Mouse (Mus musculus) heart, adult 11 months (tissue): ENCODE results near the gene Focad.
A peak's percentile ranks its signal among the peaks of the same experiment; 100 is the strongest.

ENCODE experiments used
- DNase-seq: peaks from one replicate; pipeline ENCODE4 v3.0.0; 2022

Gene Focad

DNA sequence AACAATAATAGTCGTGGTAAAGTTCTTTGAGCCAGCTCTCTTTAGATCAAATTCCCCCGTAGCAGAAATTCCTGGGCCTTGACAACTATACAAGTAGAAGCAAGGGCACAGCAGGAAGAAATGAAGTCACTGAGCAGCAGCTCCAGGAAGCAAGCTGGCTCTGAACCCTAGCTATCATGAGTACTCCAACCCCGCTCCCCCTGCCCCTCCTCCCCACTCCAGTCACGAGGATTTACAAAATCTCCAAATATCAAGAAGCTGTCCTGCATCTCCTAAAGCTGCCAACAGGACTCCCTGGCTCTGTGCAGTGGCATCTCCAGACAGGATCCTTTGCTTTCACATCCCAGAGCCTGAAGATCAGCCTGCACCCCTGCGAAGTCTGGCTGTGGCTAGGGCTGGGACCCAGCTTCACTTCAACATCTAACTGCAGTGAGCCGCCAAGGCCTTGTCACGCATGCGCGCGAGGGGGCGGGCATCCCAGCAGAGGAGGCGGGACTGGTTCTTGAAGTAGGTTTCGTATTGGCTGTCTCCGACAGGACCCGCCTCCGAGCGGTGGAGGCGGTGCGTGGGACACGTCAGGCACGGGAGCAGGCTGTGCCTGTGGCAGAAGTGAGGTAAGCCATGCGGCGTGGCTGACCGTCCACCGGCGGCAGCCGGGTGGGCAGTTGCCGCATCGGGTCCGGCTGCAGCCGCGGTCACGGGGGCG is at the start of gene Focad:
Gene Focad, plus strand, starts transcription at position 568 of the 706 bp plus-strand sequence.
- peak; percentile 100 for DNase-seq

DNA sequence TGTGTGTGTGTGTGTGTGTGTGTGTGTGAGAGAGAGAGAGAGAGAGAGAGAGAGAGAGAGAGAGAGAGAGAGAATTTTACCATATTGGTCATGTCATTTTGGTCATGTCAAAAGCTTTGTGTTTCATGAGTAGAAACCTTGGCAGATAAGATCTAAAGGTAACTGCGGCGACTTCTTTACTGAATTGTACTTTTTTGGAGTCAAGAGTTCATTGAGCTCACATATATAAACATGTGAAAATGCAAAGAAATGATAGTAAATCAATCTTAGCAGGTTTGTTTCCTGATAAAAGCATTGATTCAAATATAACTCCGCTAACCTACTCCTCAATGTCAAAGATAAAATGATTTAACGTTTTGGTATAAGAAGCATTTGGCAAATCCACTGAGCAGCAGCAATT is 49.3 kb upstream of the Focad start:
- DNase-seq: no peak

DNA sequence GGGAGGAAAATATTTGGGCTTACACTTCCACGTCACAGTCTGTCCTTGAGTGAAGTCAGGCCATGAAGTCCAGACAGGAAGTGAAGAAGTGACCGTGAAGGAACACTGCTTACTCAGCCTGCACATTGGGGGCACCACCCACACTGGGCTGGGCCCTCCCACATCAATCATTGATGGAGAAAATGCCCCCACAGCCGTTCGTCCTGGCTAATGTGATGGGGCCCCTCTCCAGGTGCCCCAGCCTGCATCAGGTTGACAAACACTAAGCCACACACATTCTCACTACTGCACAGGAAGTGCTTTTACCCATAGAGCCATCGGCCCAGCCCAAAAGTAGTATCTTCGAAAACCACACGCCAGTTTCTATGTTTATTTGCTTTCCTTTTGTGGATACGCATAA is 48.1 kb upstream of the Focad start:
- peak; percentile 44 for DNase-seq

DNA sequence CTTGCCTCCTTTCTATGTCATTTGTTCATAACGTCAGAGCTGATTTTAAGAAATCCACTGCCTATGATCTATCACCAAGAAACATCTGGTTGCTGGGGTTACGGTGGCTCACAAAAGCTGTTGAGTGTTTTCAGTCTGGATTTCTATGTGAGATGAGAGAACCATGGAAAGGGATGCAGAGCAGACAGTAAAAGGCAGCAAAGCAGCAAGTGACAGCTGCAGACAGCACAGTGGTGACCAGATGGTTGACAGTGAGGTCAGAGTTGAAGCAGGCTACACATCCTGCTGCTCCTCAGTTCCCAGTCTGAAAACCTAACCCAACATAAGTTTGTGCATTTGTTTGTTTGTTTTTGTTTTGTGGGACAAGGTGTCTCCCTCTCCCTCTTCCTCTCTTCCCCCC is 19.0 kb upstream of the Focad start:
- peak; percentile 50 for DNase-seq

DNA sequence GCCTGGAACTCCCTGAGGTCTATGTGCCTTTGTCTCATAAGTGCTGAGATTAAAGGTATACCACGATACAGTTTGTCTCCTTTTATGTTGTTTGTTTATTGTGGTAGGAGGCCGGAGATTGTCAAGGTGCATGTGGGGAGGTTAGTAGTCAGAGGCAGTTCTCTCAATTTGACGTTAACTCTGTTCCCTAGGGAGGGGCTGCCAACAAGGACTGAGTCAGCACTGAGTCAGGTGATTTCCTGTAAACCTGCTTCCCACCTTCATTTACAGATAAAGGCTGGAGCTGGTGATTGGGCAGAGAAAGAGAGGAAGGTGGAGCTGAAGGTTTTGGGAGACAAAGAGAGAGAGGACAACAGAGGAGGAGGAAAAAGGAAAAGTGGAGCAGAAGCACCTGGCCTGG is 15.4 kb upstream of the Focad start:
- DNase-seq: peak; percentile 13

DNA sequence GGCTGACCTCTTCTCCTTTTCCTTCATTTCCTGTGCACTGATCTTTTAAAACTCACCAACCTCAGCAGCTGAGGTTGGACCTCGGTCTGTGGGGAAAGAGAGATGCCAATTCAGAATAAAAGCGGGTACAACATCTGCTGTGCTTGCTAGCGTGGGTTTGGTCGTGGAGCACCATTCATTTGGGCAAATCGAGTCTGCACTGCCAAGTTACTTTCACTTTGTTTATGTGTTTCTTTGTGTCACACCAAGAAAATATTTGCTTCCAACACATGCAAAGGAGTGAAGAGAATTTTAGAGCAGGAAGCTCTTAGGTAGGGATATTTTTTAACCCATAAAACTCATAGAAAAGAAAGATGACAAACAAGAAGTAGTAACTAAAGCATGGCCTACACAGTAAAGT is 13.0 kb upstream of the Focad start:
- peak; percentile 7 for DNase-seq

DNA sequence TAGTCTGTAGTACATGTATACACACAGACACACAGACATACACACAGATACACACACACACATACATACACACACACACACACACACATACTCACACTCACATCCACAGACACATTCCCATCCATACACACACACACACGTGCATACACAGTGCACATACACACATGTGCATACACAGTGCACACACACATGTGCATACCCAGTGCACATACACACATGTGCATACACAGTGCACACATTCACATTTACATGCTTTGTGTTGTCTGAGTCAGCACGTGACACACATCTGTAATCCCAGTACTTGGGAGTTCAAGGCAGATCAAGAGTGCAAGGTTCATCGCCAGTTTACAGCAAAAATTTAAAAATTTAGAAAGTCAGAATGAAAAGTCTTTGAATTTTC is 12.5 kb upstream of the Focad start:
- DNase-seq: peak; percentile 30

DNA sequence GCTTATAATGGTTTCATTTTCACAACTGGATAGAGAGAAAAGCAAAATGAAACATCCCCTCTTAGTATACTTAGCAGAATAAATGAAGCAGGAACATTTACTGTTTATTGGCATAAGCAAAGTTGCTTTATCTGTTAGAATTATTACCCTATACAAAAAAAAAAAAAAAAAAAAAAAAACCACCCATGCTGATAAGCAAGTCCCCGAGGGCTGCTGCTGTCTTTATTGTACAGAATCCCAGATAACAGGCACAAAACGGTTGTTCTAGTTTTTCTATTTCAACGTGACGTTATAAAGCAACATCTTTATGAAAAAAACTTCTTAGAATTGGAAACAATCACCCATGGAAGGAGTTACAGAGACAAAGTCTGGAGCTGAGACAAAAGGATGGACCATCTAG is 12.0 kb upstream of the Focad start:
- DNase-seq: peak; percentile 5

DNA sequence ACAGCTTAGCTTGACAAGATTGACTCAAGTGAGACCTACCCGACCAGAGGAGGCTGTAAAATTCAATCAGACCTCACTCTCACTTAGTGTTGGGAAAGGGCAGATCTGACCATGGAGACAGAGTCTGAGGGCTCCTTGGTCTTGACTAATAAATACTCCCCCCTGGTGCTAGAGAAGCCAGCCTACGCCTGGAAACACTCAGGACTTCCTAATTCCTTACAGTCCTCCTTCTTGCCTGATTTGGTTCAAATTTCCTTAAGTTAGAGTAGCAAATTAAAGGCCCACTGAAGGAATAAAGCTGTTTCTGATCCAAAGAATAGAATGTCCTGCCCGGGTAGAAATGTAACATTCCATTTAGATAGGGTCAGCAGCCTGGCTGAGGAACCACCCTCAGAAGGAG is 10.6 kb upstream of the Focad start:
- DNase-seq: no peak

DNA sequence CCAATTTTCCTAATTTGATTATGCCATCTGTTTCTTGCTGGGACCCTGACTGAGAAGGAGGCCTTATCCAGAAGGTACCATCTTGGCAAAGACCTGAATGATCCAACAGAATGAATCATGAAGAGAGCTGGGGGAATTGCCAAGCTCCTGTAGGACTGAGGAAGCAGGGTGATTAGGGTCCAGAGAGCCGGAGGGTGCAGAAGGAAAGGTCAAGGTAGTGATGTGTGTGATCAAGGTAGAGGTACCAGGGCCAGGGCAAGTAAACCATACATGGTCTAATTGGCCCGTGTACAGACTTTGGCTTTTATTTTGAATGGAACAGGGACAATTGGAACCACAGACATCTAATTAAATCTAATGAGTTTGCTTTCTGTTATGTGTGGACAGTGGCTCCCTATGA is 4.1 kb upstream of the Focad start:
- no peak for DNase-seq

DNA sequence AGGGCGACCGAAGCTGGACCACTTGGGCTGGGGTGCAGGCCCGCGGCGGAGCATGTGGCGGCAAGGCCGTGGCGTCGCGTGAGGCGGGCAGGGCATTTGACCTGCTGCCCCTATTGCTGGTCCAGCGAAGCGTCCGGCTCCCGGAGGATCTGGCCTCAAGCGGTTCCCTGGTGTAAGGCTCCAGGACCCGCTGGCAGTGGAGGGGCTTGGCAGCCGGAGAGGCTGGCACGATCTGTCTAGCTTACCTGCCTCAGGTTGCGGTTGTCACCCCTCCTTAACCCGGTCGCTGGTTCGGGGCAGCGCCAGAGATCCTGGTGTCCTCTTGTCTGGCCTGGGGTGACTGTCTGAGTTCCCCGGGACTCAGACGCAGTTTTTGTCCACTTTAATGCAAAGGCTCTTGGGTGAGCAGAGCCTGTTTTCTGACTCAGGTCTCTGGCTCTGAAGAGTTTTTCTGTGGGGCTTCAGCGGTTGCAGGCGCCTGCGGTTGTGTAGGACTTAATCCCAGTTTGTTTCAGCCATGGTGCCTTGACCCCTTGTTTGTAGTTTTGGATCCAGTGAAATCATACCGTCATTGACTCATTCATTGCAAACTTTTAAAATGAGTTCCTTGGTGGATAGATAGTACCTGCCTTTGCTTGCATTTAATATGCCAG is 465 bp downstream of the Focad start:
- DNase-seq: no peak

DNA sequence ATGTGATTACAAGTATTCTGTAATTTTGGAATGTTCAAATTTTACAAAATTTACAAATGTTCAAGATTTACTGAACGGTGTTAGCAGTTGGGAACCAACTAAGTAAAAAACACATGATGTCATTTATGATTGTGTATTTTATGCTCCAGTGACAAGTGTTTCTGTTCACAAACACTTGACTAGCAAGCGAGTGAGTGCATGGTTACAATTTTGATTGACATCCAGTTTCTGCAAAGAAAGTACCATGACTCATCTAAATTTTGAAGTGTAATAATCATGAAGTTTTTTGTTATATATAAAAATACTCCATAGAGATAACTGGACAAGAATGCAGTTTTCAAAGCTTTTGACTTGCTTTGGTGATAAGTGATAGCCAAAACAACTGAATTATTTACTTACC is 1.3 kb downstream of the Focad start:
- no peak for DNase-seq

DNA sequence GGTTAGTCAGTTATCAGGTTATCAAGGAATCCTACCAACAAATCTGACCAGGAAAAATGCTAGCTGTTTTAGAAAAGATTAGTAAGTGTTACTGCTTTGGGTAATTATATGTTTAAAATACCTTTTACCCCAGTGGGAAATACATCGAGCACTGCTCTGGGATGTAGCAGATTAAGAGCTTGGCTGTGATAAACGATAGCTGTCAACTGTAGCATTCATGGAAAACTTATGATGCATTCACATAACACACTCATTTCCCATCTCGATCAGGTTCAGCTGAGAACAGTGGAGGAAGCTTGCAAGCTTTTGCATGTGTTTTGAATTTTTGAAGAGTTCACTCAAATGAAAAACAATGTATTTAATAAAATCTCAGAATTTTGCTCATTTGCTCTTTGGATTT is 14.2 kb downstream of the Focad start:
- DNase-seq: no peak

DNA sequence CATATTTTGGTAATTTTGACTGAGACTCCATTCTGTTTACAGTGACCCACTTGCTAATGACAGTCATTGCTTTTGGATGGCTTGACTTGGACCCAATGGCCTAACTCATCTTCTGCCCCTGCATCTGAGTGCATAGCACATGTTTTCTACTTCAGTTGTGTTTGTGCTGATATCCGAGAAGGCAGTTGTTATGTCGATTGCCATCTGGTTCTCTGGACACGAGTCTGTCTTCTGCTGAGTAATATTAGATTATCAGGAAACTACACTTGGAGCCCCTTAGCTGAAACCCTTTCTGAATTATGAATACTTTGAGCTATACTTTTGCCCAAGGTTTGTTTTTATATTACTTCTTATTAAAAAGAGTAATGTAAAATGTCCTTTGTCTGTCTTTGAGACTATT is 22.9 kb downstream of the Focad start:
- DNase-seq: no peak

DNA sequence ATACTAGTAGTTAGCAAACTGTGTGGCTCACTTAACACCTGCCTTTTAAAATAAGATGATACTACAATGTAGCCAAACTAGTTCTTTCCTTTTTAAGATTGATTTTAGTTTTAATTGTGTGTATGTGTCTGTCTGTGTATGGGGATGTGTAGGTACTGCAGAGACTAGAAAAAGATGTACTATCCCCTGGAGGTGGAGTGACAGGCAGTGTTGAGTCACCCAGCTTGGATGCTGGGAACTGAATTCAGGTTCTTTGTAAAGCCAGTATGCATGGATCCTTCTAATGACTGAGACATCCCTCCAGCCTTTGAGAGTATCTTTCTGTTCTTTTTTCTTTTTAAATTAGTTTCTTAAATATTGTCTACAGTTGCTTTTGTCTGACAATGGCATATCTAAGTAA is 23.5 kb downstream of the Focad start:
- DNase-seq: no peak

DNA sequence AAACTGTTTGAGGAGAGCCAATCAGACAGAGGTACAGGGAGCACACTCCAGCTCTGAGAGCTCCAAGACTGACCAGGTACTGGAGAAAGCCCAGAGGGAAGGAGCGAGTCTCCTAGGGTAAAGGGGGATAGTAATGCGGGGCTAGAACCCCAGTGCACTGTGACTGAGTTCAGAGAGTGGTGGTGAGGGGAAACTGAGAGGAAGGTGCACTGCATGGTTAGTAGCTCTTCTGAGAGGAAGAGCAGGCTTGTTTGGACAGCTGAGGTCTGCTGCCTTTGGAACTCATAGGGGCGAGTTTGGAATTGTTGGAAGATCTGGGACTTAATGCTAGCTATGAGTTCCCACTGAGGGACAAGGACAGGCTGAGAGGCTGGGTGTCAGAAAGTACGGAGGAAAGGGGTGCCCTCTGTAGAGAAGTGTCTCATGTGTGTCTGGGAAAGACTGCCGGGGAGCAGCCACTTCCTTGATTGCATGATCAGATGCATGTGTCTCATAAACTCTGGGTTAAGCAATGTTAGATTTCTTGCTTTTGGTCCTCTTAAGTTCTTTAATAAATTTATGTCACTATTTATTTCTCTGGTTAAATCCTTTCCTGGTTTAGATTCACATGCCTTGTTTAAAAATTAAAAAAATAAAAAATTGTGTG is 24.4 kb downstream of the Focad start:
- no peak for DNase-seq

DNA sequence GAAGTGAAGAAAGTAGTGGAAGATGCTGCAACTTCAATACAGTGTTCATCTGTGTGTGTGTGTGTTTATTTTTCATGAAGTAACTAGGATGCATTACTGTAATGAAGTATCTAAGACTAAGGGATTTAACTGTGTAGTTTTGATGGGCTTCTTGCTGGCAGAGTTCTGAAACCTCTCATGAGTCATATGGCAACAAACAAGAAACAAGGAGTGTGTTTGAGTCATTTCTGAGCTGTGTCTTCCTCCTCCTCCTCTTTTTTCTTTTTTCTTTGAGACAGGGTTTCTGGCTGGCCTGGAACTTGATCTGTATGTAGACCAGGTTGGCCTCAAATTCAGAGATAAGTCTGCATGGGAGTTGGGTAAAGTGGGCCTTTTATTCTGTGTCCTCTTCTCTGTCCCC is 25.7 kb downstream of the Focad start:
- DNase-seq: no peak

DNA sequence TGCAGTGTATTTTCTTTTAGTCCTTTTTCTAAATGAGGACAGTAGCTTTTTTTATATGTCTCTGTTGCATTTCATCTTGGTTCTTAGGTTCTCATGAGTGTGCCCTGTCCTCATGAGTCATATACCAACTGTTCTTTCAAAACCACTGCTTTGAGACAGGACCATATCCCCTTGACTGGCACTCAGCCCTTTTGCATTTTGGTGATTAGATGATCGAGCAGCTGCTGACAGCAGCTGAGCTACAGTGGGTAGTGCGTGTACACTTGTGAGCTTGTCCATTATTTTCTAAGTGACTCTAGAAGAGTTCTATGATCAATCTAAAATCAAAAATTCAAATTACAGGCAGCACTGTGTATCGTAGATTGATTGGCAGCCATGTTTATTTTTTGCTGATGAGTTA is 28.0 kb downstream of the Focad start:
- no peak for DNase-seq

DNA sequence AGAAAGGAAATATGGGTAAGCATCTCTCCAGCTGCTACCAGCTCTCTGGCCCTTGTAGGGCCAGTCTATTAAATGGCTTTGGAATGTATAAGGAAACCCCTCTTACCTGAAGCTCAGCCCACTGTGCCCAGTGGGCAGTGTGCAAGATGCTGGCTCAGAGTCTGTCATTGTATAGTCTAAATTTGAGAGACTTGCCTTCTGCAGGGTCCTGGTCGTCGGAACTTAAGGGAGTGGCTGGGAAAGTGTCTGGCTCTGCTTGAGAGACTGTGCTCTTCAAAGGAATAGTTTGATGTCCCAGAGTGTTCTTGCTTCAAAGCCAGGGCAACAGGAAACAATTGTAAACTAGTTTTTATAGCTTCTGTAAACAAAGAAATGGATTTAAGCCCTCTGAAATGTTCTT is 41.5 kb downstream of the Focad start:
- DNase-seq: no peak

DNA sequence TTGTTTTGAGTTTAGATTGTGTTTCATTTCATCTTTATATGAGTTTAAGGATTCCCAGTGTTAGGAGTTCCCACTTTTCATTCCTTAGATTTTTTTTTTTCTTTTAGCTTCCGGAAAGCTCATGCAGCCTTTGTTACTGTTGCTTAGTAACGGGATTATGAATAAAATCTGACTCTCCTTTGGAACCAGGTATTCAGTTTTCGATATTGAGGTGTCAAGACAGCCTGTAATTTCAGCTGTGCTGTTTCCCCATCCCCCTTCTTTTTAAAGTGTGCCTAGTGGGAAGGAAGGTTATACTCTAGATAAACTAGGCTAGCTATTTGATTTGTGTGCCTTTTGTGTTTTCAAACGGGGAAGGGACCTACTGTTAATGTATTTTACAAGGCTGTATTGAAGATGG is 42.1 kb downstream of the Focad start:
- DNase-seq: no peak

DNA sequence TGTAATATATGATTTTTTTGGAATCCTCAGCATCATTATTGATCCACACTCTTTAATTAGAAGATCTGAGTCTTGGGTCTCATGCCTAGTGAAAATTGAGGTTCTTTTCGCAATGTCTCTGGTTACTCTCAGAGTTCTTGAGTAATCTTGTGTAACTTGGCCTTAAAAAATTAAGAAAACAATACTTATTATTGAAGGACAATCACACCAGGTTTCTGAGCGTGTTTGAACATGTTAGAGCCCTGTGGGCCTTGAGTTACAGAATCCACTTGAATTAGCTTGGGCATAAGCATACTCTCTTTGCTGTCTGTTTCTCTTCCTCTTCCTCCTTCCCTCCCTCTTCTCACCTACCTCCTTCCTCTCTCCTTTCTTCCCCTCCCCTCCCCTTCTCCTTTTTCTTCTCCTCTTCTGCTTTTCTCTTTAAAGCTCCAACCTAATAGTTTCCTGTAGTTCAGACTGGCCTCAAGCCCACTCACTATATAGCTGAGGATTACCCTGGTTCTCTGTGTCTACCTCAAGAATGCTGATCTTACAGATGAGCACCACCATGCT is 44.0 kb downstream of the Focad start:
- DNase-seq: no peak

DNA sequence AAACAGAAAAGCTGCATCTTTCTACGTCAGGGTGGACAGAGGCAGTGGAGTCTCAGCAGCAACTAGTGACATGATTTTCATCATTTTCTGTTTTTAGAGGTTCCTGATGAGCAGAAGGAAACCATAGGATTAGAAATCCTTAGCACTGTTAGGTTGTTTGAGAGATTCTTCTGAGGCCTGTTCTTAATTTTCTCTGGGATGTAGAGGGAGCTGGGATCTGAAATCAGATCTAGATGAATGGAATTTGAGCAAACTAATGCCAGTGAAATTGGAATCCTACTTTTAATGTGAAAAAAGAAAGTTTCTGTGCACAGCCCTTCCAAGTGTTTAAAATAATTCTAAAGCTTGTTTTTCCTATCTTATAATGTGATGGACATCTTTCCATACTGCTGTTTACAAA is 55.0 kb downstream of the Focad start:
- DNase-seq: no peak

DNA sequence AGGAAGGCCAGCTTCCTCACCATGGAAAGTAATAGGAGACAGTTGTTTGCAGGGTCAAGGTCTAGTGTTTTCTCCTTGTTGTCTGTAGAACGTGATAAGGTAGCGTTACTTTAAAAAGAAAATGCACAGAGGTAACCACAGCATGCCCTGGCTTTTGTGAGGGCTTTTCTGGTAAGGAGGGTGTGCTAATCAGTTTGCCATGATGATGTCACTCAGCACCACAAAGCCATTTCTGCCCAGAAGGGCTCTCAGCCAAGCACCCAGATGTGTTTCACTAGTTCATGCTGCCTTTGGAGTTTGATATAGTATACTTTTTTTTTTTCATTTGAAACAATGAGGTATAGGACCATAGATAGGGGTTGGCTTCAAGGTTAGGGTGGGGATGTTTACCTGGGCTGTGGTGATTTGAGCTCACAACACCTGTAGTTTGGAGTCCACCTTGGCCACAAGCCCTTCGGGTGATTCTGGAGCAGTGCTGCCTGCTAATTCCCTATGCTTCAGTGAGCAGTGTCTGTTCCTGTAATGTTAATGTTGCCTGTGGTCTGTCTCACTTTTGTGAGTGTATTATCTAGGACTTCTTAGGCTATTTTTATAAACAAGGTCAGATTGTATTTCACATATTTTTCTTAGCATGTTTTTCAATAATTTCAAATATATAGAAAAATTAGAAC is 61.2 kb downstream of the Focad start:
- no peak for DNase-seq

DNA sequence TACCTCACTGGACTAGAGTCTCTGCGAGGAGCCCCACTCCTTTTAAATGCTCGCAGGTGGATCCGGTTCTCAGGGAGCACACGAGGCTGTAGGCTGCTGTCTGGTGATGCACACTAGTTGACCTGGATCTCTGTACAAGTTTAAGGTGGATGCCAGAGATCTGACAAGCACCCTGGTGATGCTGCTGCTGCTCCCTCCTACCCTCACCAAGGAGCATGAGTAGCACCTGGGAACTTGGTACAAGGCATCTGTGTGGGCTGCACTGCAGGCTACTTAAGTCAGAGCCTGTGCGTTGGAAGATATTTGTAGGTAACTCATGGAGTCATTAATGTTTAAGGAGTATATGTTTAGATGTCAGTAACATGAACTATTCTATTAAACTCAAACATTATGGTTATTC is 62.5 kb downstream of the Focad start:
- DNase-seq: no peak
